Mouse (Mus musculus) hindbrain, embryonic 11.5 days (tissue): Measurements from ENCODE around the gene Defb45. TPM values are rescaled to one million over a fixed set of nuclear protein-coding genes. Genes with fewer than 3 reads are reported as not detected.

Experiments used
- ATAC-seq: fragments of 200-750 bp; cut with Nextera tagmentation; 2 replicates; pipeline ENCODE4 v1.8.0; 2017; ENCODE audit warnings: mild to moderate bottlenecking, moderate TSS enrichment, moderate library complexity; ENCODE audit not compliant: low FRiP score
- DNase-seq: peaks from one replicate; pipeline ENCODE4 v3.0.0-alpha.2; 2015; ENCODE audit warnings: low spot score
- H3K27ac ChIP-seq: fragments of 300-500 bp; sonication (generic); 2 replicates; pipeline ENCODE4 v1.5.1; 2014; ENCODE audit warnings: mild to moderate bottlenecking, low read depth, low read length
- H3K27me3 ChIP-seq: fragments of 300-500 bp; sonication (generic); 2 replicates; pipeline ENCODE4 v1.6.1; 2014; ENCODE audit warnings: mild to moderate bottlenecking, low read length, moderate library complexity, mixed read lengths; ENCODE audit not compliant: control insufficient read depth, insufficient read depth
- H3K36me3 ChIP-seq: fragments of 300-500 bp; sonication (generic); 2 replicates; pipeline ENCODE4 v1.6.1; 2014; ENCODE audit warnings: mild to moderate bottlenecking, low read length, moderate library complexity, mixed read lengths; ENCODE audit not compliant: control insufficient read depth, insufficient read depth
- H3K4me1 ChIP-seq: fragments of 300-500 bp; sonication (generic); replicated peaks from 2 replicates; pipeline ENCODE4 v1.6.1; 2014; ENCODE audit warnings: low read length, mixed read lengths; ENCODE audit not compliant: control insufficient read depth, insufficient read depth
- H3K4me2 ChIP-seq: fragments of 300-500 bp; sonication (generic); replicated peaks from 2 replicates; pipeline ENCODE4 v1.6.1; 2014; ENCODE audit warnings: mild to moderate bottlenecking, low read depth, low read length
- H3K4me3 ChIP-seq: fragments of 300-500 bp; sonication (generic); 2 replicates; pipeline ENCODE4 v1.5.1; 2014; ENCODE audit warnings: low read depth, low read length
- H3K9ac ChIP-seq: fragments of 300-500 bp; sonication (generic); 2 replicates; pipeline ENCODE4 v1.6.1; 2014; ENCODE audit warnings: low read depth, low read length
- H3K9me3 ChIP-seq: fragments of 300-500 bp; sonication (generic); 2 replicates; pipeline ENCODE4 v1.6.1; 2016; ENCODE audit warnings: low read length; ENCODE audit not compliant: control insufficient read depth
- WGBS: fragments of 180-500 bp; shearing (Covaris S2); extraction: QIAGEN DNeasy Blood & Tissue Kit; methylation state at CpG from one replicate; pipeline ENCODE4 v1.1.7; 2014; 5-methylcytosine and 5-hydroxymethylcytosine counted together
- polyA plus RNA-seq: library from polyadenylated mRNA; unstranded; fragments of >200 nt; fragmentation: Nextera tagmentation; extraction: Ambion mirVana; gene quantifications from 2 replicates; pipeline ENCODE4 v1.2.1, GENCODE M21; 2014

The Defb45 gene
- polyA plus RNA-seq, 1 experiment from 2014 or later, result not detected

GRCm38 (mm10) chr2:152617374-152617773, 18.2 kb upstream of the Defb45 start:
- 52% methylated on average over 5 of the region's 5 CpGs for WGBS
- Histone ChIP-seq H3K27ac (no peak overlapping the region), H3K4me3 (no peak overlapping the region), H3K36me3 (no peaks in the 10 kb centered on the region), H3K9me3 (no peaks in the 10 kb centered on the region), H3K9ac (no peak overlapping the region), H3K27me3 (no peaks in the 10 kb centered on the region; the same call in 1 of the 2 replicates), H3K4me2 (no peak overlapping the region), H3K4me1 (no peaks in the 10 kb centered on the region)
- no peak for DNase-seq
- no peak for ATAC-seq

DNA sequence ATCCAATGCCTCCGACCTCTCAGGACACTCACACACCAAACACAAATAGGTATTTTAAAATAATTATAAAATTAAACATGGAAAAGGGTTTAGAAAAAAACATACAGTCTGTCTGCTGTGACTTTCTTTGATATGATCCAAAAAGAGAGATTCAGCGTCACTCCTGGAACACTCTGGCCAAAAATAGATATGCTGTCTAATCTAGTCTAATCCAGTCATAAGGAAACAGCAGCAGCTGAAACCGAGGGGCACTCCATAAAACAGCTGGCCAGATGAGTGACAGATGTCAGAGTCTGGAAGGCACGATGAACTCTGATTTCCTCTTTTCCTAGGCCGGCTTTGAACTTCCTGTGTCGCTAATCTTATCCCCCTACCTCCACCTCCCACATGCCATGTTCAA, 17.3 kb upstream of the Defb45 start:
- Histone ChIP-seq H3K9ac (no peak overlapping the region), H3K36me3 (no peaks in the 10 kb centered on the region), H3K27me3 (no peaks in the 10 kb centered on the region; the same call in none of the 2 replicates), H3K27ac (no peak overlapping the region), H3K4me2 (no peak overlapping the region), H3K9me3 (no peaks in the 10 kb centered on the region), H3K4me1 (no peaks in the 10 kb centered on the region), H3K4me3 (no peak overlapping the region)
- DNase-seq (no peak), ATAC-seq (no peak)
- 84% methylated on average over 6 of the region's 6 CpGs for WGBS

DNA sequence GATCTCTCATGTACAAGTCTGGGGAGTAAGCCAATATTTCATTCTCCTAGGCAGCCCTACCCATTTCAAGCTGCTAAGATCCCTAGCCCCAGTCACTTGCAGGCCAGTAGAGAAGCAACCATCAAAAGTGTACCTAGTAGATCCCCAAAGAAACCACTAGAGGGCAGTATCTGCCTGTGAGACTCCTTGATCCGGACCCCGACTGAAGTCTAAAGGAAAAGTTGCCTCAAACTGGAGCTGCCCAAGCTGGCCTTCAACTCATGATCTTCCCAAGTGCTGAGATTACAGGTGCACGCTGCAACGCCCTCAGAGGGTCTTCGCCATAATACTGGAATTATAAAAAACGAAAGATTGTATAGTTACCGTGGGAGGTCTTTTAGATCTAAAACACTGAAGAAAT, 16.4 kb upstream of the Defb45 start:
- peak; percentile 83 for DNase-seq
- Histone ChIP-seq H3K9ac (no peak overlapping the region), H3K36me3 (no peaks in the 10 kb centered on the region), H3K9me3 (no peaks in the 10 kb centered on the region), H3K27ac (no peak overlapping the region), H3K4me3 (no peak overlapping the region), H3K27me3 (no peaks in the 10 kb centered on the region; the same call in none of the 2 replicates), H3K4me1 (no peaks in the 10 kb centered on the region), H3K4me2 (no peak overlapping the region)
- 10% methylated on average over 7 of the region's 7 CpGs for WGBS
- ATAC-seq, result 0 out of 2 replicates have a peak, but pooled peaks have one; percentile 40

DNA sequence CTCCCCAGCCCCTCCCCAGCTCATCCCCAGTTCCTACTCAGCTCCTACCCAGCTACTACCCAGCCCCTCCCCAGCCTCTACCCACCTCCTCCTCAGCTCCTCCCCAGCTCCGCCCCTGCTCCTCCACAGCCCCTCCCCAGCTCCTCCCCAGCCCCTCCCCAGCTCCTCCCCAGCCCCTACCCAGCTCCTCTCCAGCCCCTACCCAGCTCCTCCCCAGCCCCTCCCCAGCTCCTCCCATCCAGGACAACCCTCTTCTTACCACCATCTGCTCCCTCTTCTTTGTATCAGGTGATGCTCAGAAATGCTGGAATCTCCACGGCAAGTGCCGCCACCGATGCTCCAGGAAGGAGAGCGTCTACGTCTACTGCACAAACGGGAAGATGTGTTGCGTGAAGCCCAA, 13.0 kb upstream of the Defb45 start:
- ATAC-seq (no peak), DNase-seq (no peak)
- WGBS, result 30% methylated on average over 7 of the region's 8 CpGs
- H3K9me3 ChIP-seq, result no peaks in the 10 kb centered on the region
- no peak overlapping the region for H3K9ac ChIP-seq
- H3K27ac ChIP-seq, result no peak overlapping the region
- no peaks in the 10 kb centered on the region; the same call in 1 of the 2 replicates for H3K27me3 ChIP-seq
- no peaks in the 10 kb centered on the region for H3K36me3 ChIP-seq
- no peaks in the 10 kb centered on the region for H3K4me1 ChIP-seq
- no peak overlapping the region for H3K4me2 ChIP-seq
- no peak overlapping the region for H3K4me3 ChIP-seq

GRCm38 (mm10) chr2:152608719-152609118, 9.5 kb upstream of the Defb45 start:
- Histone ChIP-seq H3K27me3 (no peaks in the 10 kb centered on the region; the same call in 1 of the 2 replicates), H3K9ac (no peak overlapping the region), H3K36me3 (no peaks in the 10 kb centered on the region), H3K27ac (no peak overlapping the region), H3K4me2 (no peak overlapping the region), H3K4me1 (no peaks in the 10 kb centered on the region), H3K9me3 (no peaks in the 10 kb centered on the region), H3K4me3 (no peak overlapping the region)
- ATAC-seq (no peak), DNase-seq (no peak)
- WGBS, result 78% methylated on average over 1 of the region's 1 CpGs

- ATAC-seq, result no peak
These were observed 8.5 kb upstream of the Defb45 start for GRCm38 (mm10) chr2:152607746-152608145.

GRCm38 (mm10) chr2:152604057-152604456, 4.9 kb upstream of the Defb45 start, which contains the start of gene Defb36:
TSS of gene Defb36 (plus strand) at chr2:152604327.
- no peak for ATAC-seq
- Histone ChIP-seq H3K36me3 (no peaks in the 10 kb centered on the region), H3K27me3 (no peaks in the 10 kb centered on the region), H3K4me3 (no peak within 1 kb of the TSS), H3K4me1 (0 out of 2 replicates have a peak, but pooled peaks cover 2% of the 10 kb centered on the region), H3K4me2 (no peak within 1 kb of the TSS), H3K9ac (no peak within 1 kb of the TSS), H3K9me3 (no peaks in the 10 kb centered on the region), H3K27ac (no peak within 1 kb of the TSS)
- peak; percentile 36 for DNase-seq
- 85% methylated on average over 15 of the region's 15 CpGs for WGBS

More at GRCm38 (mm10) chr2:152607746-152608145, 8.5 kb upstream of the Defb45 start:
- no peak for DNase-seq
- Histone ChIP-seq H3K27me3 (no peaks in the 10 kb centered on the region; the same call in 1 of the 2 replicates), H3K4me2 (no peak overlapping the region), H3K9ac (no peak overlapping the region), H3K4me1 (no peaks in the 10 kb centered on the region), H3K9me3 (no peaks in the 10 kb centered on the region), H3K27ac (no peak overlapping the region), H3K4me3 (no peak overlapping the region), H3K36me3 (no peaks in the 10 kb centered on the region)
- 71% methylated on average over 6 of the region's 6 CpGs for WGBS

- H3K36me3 ChIP-seq, result no peaks in the 10 kb centered on the region
- no peak overlapping the region for H3K27ac ChIP-seq
- no peaks in the 10 kb centered on the region for H3K27me3 ChIP-seq
- H3K9ac ChIP-seq, result no peak overlapping the region
- 74% methylated on average over 4 of the region's 4 CpGs for WGBS
- no peak overlapping the region for H3K4me3 ChIP-seq
- no peak overlapping the region for H3K4me2 ChIP-seq
- ATAC-seq, result no peak
- no peaks in the 10 kb centered on the region for H3K9me3 ChIP-seq
- H3K4me1 ChIP-seq, result 0 out of 2 replicates have a peak, but pooled peaks cover 2% of the 10 kb centered on the region
- DNase-seq, result no peak
These were observed 2.2 kb upstream of the Defb45 start for GRCm38 (mm10) chr2:152601275-152601960.

GRCm38 (mm10) chr2:152600076-152600475, 877 bp upstream of the Defb45 start:
- Histone ChIP-seq H3K4me1 (0 out of 2 replicates have a peak, but pooled peaks cover 2% of the 10 kb centered on the region), H3K4me2 (no peak overlapping the region), H3K9ac (no peak overlapping the region), H3K36me3 (no peaks in the 10 kb centered on the region), H3K27ac (no peak overlapping the region), H3K27me3 (no peaks in the 10 kb centered on the region), H3K9me3 (no peaks in the 10 kb centered on the region), H3K4me3 (no peak overlapping the region)
- WGBS, result 87% methylated on average over 6 of the region's 6 CpGs
- ATAC-seq, result no peak
- DNase-seq, result no peak
